Comparison of ENCODE assay signal across 8 mouse cellular contexts in genomic region chr10:43439492-43439941, GRCm38 (mm10). TPM values are rescaled to one million over a fixed set of nuclear protein-coding genes. Genes with fewer than 3 reads are reported as not detected.
A peak's percentile ranks its signal among the peaks of the same experiment; 100 is the strongest.
DNase-seq lines count a peak whose midpoint lies in the region; ATAC-seq and TF ChIP-seq lines count a peak whose summit lies in the region.

No protein-coding gene starts in this region.

- no peak overlapping the region for H3K9ac ChIP-seq in ES-Bruce4 (ENCODE audit: low read depth, poor library complexity, severe bottlenecking)
- H3K9ac ChIP-seq in hindbrain, embryonic 11.5 days (ENCODE audit: low read depth, low read length) = no peak overlapping the region

- H3K36me3 ChIP-seq in ES-Bruce4 (ENCODE audit: control insufficient read depth, insufficient read depth, low read length, poor library complexity, severe bottlenecking) = no peaks in the 10 kb centered on the region
- H3K36me3 ChIP-seq in hindbrain, embryonic 11.5 days (ENCODE audit: control insufficient read depth, insufficient read depth, low read length) = no peaks in the 10 kb centered on the region

- peak; percentile 74 for ATAC-seq in hindbrain, embryonic 11.5 days (ENCODE audit: low FRiP score)

- no peaks in the 10 kb centered on the region for H3K9me3 ChIP-seq in ES-Bruce4 (replicated peaks; ENCODE audit: control insufficient read depth, insufficient read depth, low read length, poor library complexity, severe bottlenecking)
- no peaks in the 10 kb centered on the region for H3K9me3 ChIP-seq in hindbrain, embryonic 11.5 days (ENCODE audit: control insufficient read depth, low read length)

- no peak for TF ChIP-seq POLR2A in ES-Bruce4 (IDR thresholded peaks at IDR 0.05; ENCODE audit: insufficient read depth, low read length)

- H3K4me1 ChIP-seq in ES-Bruce4 (ENCODE audit: control insufficient read depth, insufficient read depth, low read length) = peaks cover 5% of the 10 kb centered on the region
- H3K4me1 ChIP-seq in hindbrain, embryonic 11.5 days (replicated peaks; ENCODE audit: control insufficient read depth, insufficient read depth, low read length) = 0 out of 2 replicates have a peak, but pooled peaks cover 3% of the 10 kb centered on the region

- intact Hi-C loops in left cerebral cortex, postnatal 10 days (cut with DNase I) = no loop called here

- peak overlapping the region; percentile 87 for H3K27ac ChIP-seq in ES-Bruce4 (ENCODE audit: insufficient read depth, low read length)
- peak overlapping the region; percentile 81 for H3K27ac ChIP-seq in hindbrain, embryonic 11.5 days (ENCODE audit: low read depth, low read length)

- TF ChIP-seq CTCF in ES-Bruce4 (IDR thresholded peaks at IDR 0.05; ENCODE audit: low read depth, low read length) = no peak

- TF ChIP-seq EP300 in ES-Bruce4 (IDR thresholded peaks at IDR 0.05; ENCODE audit: insufficient read depth, low read depth, low read length) = peak; percentile 67

- H3K4me3 ChIP-seq in ES-Bruce4 (ENCODE audit: low read depth, low read length) = no peak overlapping the region
- no peak overlapping the region for H3K4me3 ChIP-seq in hindbrain, embryonic 11.5 days (ENCODE audit: low read depth, low read length)

- DNase-seq in ZHBTc4 (ENCODE audit: low read depth, low spot score) = peak; percentile 83
- DNase-seq in hindbrain, embryonic 11.5 days (ENCODE audit: low spot score) = peak; percentile 55
- peak; percentile 14 for DNase-seq in lung, postnatal 25 days (ENCODE audit: low spot score)
- DNase-seq in adrenal gland, adult 2 months = no peak
- DNase-seq in ovary, postnatal 14 days (ENCODE audit: low spot score) = no peak
- no peak for DNase-seq in natural killer cell, adult 2 months (ENCODE audit: low spot score in 2 of 2)
- DNase-seq in left cerebral cortex, postnatal 10 days (ENCODE audit: extremely low spot score in 1 of 2, low spot score in 2 of 2) = no peak

- no peak overlapping the region; the same call in 1 of the 2 replicates for H3K4me2 ChIP-seq in hindbrain, embryonic 11.5 days (replicated peaks; ENCODE audit: low read depth, low read length)

- no peaks in the 10 kb centered on the region for H3K27me3 ChIP-seq in ES-Bruce4 (ENCODE audit: control insufficient read depth, insufficient read depth, low read length, poor library complexity, severe bottlenecking)
- no peaks in the 10 kb centered on the region for H3K27me3 ChIP-seq in hindbrain, embryonic 11.5 days (ENCODE audit: control insufficient read depth, insufficient read depth, low read length)

- WGBS in hindbrain, embryonic 11.5 days = 8% methylated on average over 7 of the region's 7 CpGs

RNA-seq across cellular contexts. Expression of gene Bend3, which starts 39.1 kb away (rescaled TPM):
- polyA plus RNA-seq in ES-Bruce4 (2011; ENCODE audit: insufficient read depth, insufficient read length, low read depth, missing spikeins) = 18.2 and 18.9 TPM in 2 replicates
- polyA plus RNA-seq in hindbrain, embryonic 11.5 days (2014; fragmentation: Nextera tagmentation; extraction: Ambion mirVana) = 8.7 and 8.8 TPM in 2 replicates
- 1 to 10 TPM; 5.6 to 7.8 TPM for total RNA-seq in adrenal gland, adult 2 months (2021)
- 3.1 and 3.4 TPM in 2 replicates for polyA plus RNA-seq in adrenal gland, adult 2 months (2012; rRNA removed)
- total RNA-seq in left cerebral cortex, postnatal 10 days (2021) = 1 to 10 TPM; 5.6 to 7.4 TPM

Comparison
In these comparisons a context has a peak if more than half of its experiments do, and no peak if none do; other contexts are left out.
1. DNase-seq: peak in ZHBTc4 (single experiment), hindbrain, embryonic 11.5 days (single experiment) and lung, postnatal 25 days (single experiment); none in adrenal gland, adult 2 months (single experiment), ovary, postnatal 14 days (single experiment), natural killer cell, adult 2 months (0 of 2) and left cerebral cortex, postnatal 10 days (0 of 2).